Mouse (Mus musculus): ENCODE measurements around the gene Timm22. TPM values are rescaled to one million over a fixed set of nuclear protein-coding genes. Genes with fewer than 3 reads are reported as not detected.
A peak's percentile ranks its signal among the peaks of the same experiment; 100 is the strongest.

Timm22 gene
- 19.6 and 21.5 TPM in 2 replicates for polyA plus RNA-seq (2012; rRNA removed)

GRCm38 (mm10) chr11:76406702-76407583 is at the start of gene Timm22:
Gene Timm22, plus strand, starts transcription at chr11:76406952.
- DNase-seq (ENCODE audit: low spot score), result peak; percentile 86

- no peak for DNase-seq (ENCODE audit: low spot score)
These were observed 49.3 kb upstream of the Timm22 start for GRCm38 (mm10) chr11:76357464-76357863.

- no peak for DNase-seq (ENCODE audit: low spot score)
These were observed 48.0 kb upstream of the Timm22 start for GRCm38 (mm10) chr11:76358628-76359320.

GRCm38 (mm10) chr11:76360255-76360654 is 46.5 kb upstream of the Timm22 start:
- no peak for DNase-seq (ENCODE audit: low spot score)

GRCm38 (mm10) chr11:76361422-76361821 is 45.3 kb upstream of the Timm22 start:
- DNase-seq (ENCODE audit: low spot score), result no peak

GRCm38 (mm10) chr11:76363178-76363577 is 43.6 kb upstream of the Timm22 start:
- DNase-seq (ENCODE audit: low spot score), result no peak

GRCm38 (mm10) chr11:76363636-76364035 is 43.1 kb upstream of the Timm22 start:
- DNase-seq (ENCODE audit: low spot score), result no peak

GRCm38 (mm10) chr11:76364038-76364437 is 42.7 kb upstream of the Timm22 start:
- no peak for DNase-seq (ENCODE audit: low spot score)

- DNase-seq (ENCODE audit: low spot score), result no peak
These were observed 40.0 kb upstream of the Timm22 start for GRCm38 (mm10) chr11:76366720-76367119.

GRCm38 (mm10) chr11:76370491-76370890 is 36.3 kb upstream of the Timm22 start:
- no peak for DNase-seq (ENCODE audit: low spot score)

GRCm38 (mm10) chr11:76372120-76372519 is 34.6 kb upstream of the Timm22 start:
- DNase-seq (ENCODE audit: low spot score), result no peak

- DNase-seq (ENCODE audit: low spot score), result no peak
These were observed 34.2 kb upstream of the Timm22 start for GRCm38 (mm10) chr11:76372534-76372933.

- peak; percentile 58 for DNase-seq (ENCODE audit: low spot score)
These were observed 32.1 kb upstream of the Timm22 start for GRCm38 (mm10) chr11:76374491-76375185.

GRCm38 (mm10) chr11:76376425-76376824 is 30.3 kb upstream of the Timm22 start:
- DNase-seq (ENCODE audit: low spot score), result no peak

- DNase-seq (ENCODE audit: low spot score), result no peak
These were observed 26.7 kb upstream of the Timm22 start for GRCm38 (mm10) chr11:76379921-76380544.

- no peak for DNase-seq (ENCODE audit: low spot score)
These were observed 25.4 kb upstream of the Timm22 start for GRCm38 (mm10) chr11:76381201-76381885.

- no peak for DNase-seq (ENCODE audit: low spot score)
These were observed 23.9 kb upstream of the Timm22 start for GRCm38 (mm10) chr11:76382711-76383324.

GRCm38 (mm10) chr11:76384307-76384706 is 22.4 kb upstream of the Timm22 start:
- DNase-seq (ENCODE audit: low spot score), result no peak

GRCm38 (mm10) chr11:76385017-76385416 is 21.7 kb upstream of the Timm22 start:
- no peak for DNase-seq (ENCODE audit: low spot score)

GRCm38 (mm10) chr11:76385746-76386145 is 21.0 kb upstream of the Timm22 start:
- no peak for DNase-seq (ENCODE audit: low spot score)

- DNase-seq (ENCODE audit: low spot score), result no peak
These were observed 19.7 kb upstream of the Timm22 start for GRCm38 (mm10) chr11:76387097-76387496.

Data from urinary bladder, adult 2 months (tissue).